Mouse (Mus musculus) CH12.LX (cell line): ENCODE measurements around the gene Akt2.

Experiments used
- CHD1 ChIP-seq: IDR thresholded peaks from 2 replicates; pipeline ENCODE4 v1.6.1; 2012; ENCODE audit warnings: low read depth, low read length, improper control_type of control experiment, inconsistent platforms
- CTCF ChIP-seq, 2 experiments: IDR thresholded peaks in 1 of 2; conservative IDR thresholded peaks in 1 of 2; 2 replicates each; pipeline ENCODE4 v1.5.1; 2011 to 2012; ENCODE audit warnings: low read depth in 2 of 2, low read length in 2 of 2, improper control_type of control experiment in 1 of 2, inconsistent platforms in 1 of 2, mild to moderate bottlenecking in 1 of 2, moderate library complexity in 1 of 2
- E2F4 ChIP-seq: IDR thresholded peaks from 2 replicates; pipeline ENCODE4 v1.6.1; 2011; ENCODE audit warnings: low read depth, low read length, improper control_type of control experiment; ENCODE audit not compliant: insufficient replicate concordance
- EP300 ChIP-seq: IDR thresholded peaks from 2 replicates; pipeline ENCODE4 v1.6.1; 2011; ENCODE audit warnings: low read length, improper control_type of control experiment
- ETS1 ChIP-seq: conservative IDR thresholded peaks from 2 replicates; pipeline ENCODE4 v1.6.1; 2012; ENCODE audit warnings: low read depth, mild to moderate bottlenecking, inconsistent platforms, low read length, improper control_type of control experiment, moderate library complexity
- HCFC1 ChIP-seq: IDR thresholded peaks from 2 replicates; pipeline ENCODE4 v1.6.1; 2012; ENCODE audit warnings: low read depth, mild to moderate bottlenecking, inconsistent platforms, low read length, improper control_type of control experiment
- KAT2A ChIP-seq: IDR thresholded peaks from 2 replicates; pipeline ENCODE4 v1.6.1; 2012; ENCODE audit warnings: low read length, improper control_type of control experiment, inconsistent platforms; ENCODE audit not compliant: insufficient replicate concordance
- MEF2A ChIP-seq: IDR thresholded peaks from 2 replicates; pipeline ENCODE4 v1.6.1; 2014; ENCODE audit warnings: low read depth, mild to moderate bottlenecking, inconsistent platforms, low read length, improper control_type of control experiment, borderline replicate concordance
- MXI1 ChIP-seq: IDR thresholded peaks from 2 replicates; pipeline ENCODE4 v1.6.1; 2011; ENCODE audit warnings: mild to moderate bottlenecking, low read depth, low read length, improper control_type of control experiment
- PAX5 ChIP-seq: IDR thresholded peaks from 2 replicates; pipeline ENCODE4 v1.6.1; 2012; ENCODE audit warnings: low read length, inconsistent platforms, mixed read lengths
- POLR2A ChIP-seq: IDR thresholded peaks from 2 replicates; pipeline ENCODE4 v1.6.1; 2011; ENCODE audit warnings: low read depth, mild to moderate bottlenecking, improper control_type of control experiment, low read length
- USF1 ChIP-seq: IDR thresholded peaks from 2 replicates; pipeline ENCODE4 v1.6.1; 2014; ENCODE audit warnings: low read depth, mild to moderate bottlenecking, inconsistent platforms, low read length, improper control_type of control experiment
- ZKSCAN1 ChIP-seq: IDR thresholded peaks from 2 replicates; pipeline ENCODE4 v1.6.1; 2012; ENCODE audit warnings: low read depth, inconsistent platforms, low read length, improper control_type of control experiment, borderline replicate concordance
- ZNF384 ChIP-seq: IDR thresholded peaks from 2 replicates; pipeline ENCODE4 v1.6.1; 2012; ENCODE audit warnings: low read depth, low read length, improper control_type of control experiment, inconsistent platforms

- no peak for TF ChIP-seq E2F4
- no peak for TF ChIP-seq EP300
- no peak for TF ChIP-seq POLR2A
- no peak for TF ChIP-seq CTCF (conservative IDR thresholded peaks at IDR 0.05 in 1 of 2, IDR thresholded peaks at IDR 0.05 in 1 of 2; ENCODE audit: low read depth in 2 of 2, low read length in 2 of 2)
- TF ChIP-seq CHD1 = no peak
- no peak for TF ChIP-seq USF1
- no peak for TF ChIP-seq MEF2A
- TF ChIP-seq PAX5 = no peak
- no peak for TF ChIP-seq MXI1
- no peak for TF ChIP-seq ZNF384
- no peak for TF ChIP-seq ZKSCAN1
- TF ChIP-seq KAT2A = no peak
- TF ChIP-seq ETS1 = no peak
- no peak for TF ChIP-seq HCFC1
Measured at GRCm38 (mm10) chr7:27605499-27606285, 14.3 kb downstream of the Akt2 start.
